Mouse (Mus musculus): ENCODE measurements around the gene Lin7b.
"Not testable (repeated sequence)": the region's sequence is repeated elsewhere in the genome, so short reads cannot be mapped to it uniquely, and the experiment has no call there.

Lin7b gene

GRCm38 (mm10) chr7:45395578-45396336 lies 25.4 kb upstream of the Lin7b start, which contains the start of gene Snrnp70:
Gene Snrnp70 (minus strand): TSS chr7:45395742.
- DNase-seq, result peak; percentile 100

- DNase-seq, result no peak
Measured at GRCm38 (mm10) chr7:45395129-45395541, 24.8 kb upstream of the Lin7b start.

GRCm38 (mm10) chr7:45386077-45386476 lies 15.7 kb upstream of the Lin7b start:
- DNase-seq, result no peak

GRCm38 (mm10) chr7:45376057-45376456 lies 5.7 kb upstream of the Lin7b start:
- DNase-seq, result peak; percentile 50

- DNase-seq, result no peak
Measured at GRCm38 (mm10) chr7:45374620-45375019, 4.2 kb upstream of the Lin7b start.

- DNase-seq, result no peak
Measured at GRCm38 (mm10) chr7:45372371-45372770, 2.0 kb upstream of the Lin7b start.

GRCm38 (mm10) chr7:45369836-45370474 lies 428 bp downstream of the Lin7b start:
- peak; percentile 47 for DNase-seq

- no peak for DNase-seq
Measured at GRCm38 (mm10) chr7:45369022-45369745, 1.2 kb downstream of the Lin7b start.

- DNase-seq, result no peak
Measured at GRCm38 (mm10) chr7:45368178-45368577, 2.2 kb downstream of the Lin7b start.

GRCm38 (mm10) chr7:45367020-45367880 lies 3.1 kb downstream of the Lin7b start:
- DNase-seq, result peak; percentile 98

GRCm38 (mm10) chr7:45366652-45367019 lies 3.7 kb downstream of the Lin7b start, which contains the start of gene Ppfia3:
Gene Ppfia3 (minus strand): TSS chr7:45367019.
- no peak for DNase-seq

GRCm38 (mm10) chr7:45365742-45366651 lies 4.4 kb downstream of the Lin7b start:
- DNase-seq, result no peak

GRCm38 (mm10) chr7:45363983-45364382 lies 6.4 kb downstream of the Lin7b start:
- DNase-seq, result no peak

GRCm38 (mm10) chr7:45362801-45363200 lies 7.6 kb downstream of the Lin7b start:
- no peak for DNase-seq

GRCm38 (mm10) chr7:45361243-45361804 lies 9.1 kb downstream of the Lin7b start:
- peak; percentile 90 for DNase-seq

GRCm38 (mm10) chr7:45360404-45361125 lies 9.8 kb downstream of the Lin7b start:
- no peak for DNase-seq

- not testable (repeated sequence) for DNase-seq
Measured at GRCm38 (mm10) chr7:45359081-45359480, 11.3 kb downstream of the Lin7b start.

GRCm38 (mm10) chr7:45356087-45356486 lies 14.3 kb downstream of the Lin7b start:
- DNase-seq, result no peak

- DNase-seq, result no peak
Measured at GRCm38 (mm10) chr7:45355318-45356020, 14.9 kb downstream of the Lin7b start.

- DNase-seq, result no peak
Measured at GRCm38 (mm10) chr7:45353041-45353440, 17.3 kb downstream of the Lin7b start.
